Mouse (Mus musculus): Measurements from ENCODE around the gene Atp2b2.

GRCm38 (mm10) chr6:114012834-114013233 lies 29.6 kb downstream of the Atp2b2 start:
- TF ChIP-seq CTCF (IDR thresholded peaks at IDR 0.05; ENCODE audit: borderline replicate concordance, insufficient read depth, low read length), result no peak
- no peak for TF ChIP-seq POLR2A (IDR thresholded peaks at IDR 0.05; ENCODE audit: low read depth, low read length)

All from embryonic fibroblast, embryonic 13.5 days (primary cell).